Mouse (Mus musculus): ENCODE measurements around the gene Arid3a. TPM values are rescaled to one million over a fixed set of nuclear protein-coding genes. Genes with fewer than 3 reads are reported as not detected.
"Not testable (repeated sequence)": the region's sequence is repeated elsewhere in the genome, so short reads cannot be mapped to it uniquely, and the experiment has no call there.

Gene Arid3a
- total and polyA plus RNA-seq, 2 experiments: 0.37 to 0.69 TPM

DNA sequence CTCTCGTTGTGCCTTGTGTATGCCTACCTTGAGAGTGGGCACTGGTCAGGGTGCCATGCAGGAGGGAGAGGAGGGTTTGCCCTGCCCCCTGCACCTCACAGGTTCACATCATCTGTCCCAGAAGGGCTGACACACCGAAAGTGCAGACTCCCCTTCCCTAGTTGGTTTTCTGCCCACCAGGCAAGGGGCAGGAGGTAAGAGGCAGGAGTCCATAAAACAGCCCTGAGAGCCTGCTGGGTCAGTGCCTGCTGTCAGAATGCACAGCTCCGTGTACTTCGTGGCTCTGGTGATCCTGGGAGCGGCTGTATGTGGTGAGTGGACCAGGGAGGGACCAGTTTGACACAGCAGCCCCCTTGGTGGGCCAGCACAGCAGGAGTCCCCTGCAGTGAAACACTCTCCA lies 36.2 kb upstream of the Arid3a start, which contains the start of gene Cfd:
Gene Cfd (plus strand): TSS at position 184 of the 400 bp plus-strand sequence.
- Histone ChIP-seq H3K27ac (replicated peaks; ENCODE audit: insufficient read depth, low read depth, low read length) (no peak within 1 kb of the TSS), H3K79me2 (ENCODE audit: control insufficient read depth, insufficient read depth, low read length) (no peaks in the 10 kb centered on the region), H3K9ac (ENCODE audit: low read depth, low read length) (no peak within 1 kb of the TSS), H3K4me3 (ENCODE audit: insufficient read depth, low read depth, low read length) (no peak within 1 kb of the TSS), H3K27me3 (ENCODE audit: control insufficient read depth, insufficient read depth, low read length) (no peaks in the 10 kb centered on the region), H3K4me1 (ENCODE audit: control insufficient read depth, insufficient read depth, low read length) (peaks cover 9% of the 10 kb centered on the region), H3K36me3 (ENCODE audit: control insufficient read depth, insufficient read depth, low read length) (no peaks in the 10 kb centered on the region)
- no peak for DNase-seq (ENCODE audit: extremely low read depth, low read depth, low spot score)
- 59% methylated on average over 5 of the region's 5 CpGs for WGBS
- TF ChIP-seq CTCF (IDR thresholded peaks at IDR 0.05; ENCODE audit: low read depth, low read length) (no peak), POLR2A (IDR thresholded peaks at IDR 0.05; ENCODE audit: extremely low read depth, insufficient read depth, low read length) (no peak)

DNA sequence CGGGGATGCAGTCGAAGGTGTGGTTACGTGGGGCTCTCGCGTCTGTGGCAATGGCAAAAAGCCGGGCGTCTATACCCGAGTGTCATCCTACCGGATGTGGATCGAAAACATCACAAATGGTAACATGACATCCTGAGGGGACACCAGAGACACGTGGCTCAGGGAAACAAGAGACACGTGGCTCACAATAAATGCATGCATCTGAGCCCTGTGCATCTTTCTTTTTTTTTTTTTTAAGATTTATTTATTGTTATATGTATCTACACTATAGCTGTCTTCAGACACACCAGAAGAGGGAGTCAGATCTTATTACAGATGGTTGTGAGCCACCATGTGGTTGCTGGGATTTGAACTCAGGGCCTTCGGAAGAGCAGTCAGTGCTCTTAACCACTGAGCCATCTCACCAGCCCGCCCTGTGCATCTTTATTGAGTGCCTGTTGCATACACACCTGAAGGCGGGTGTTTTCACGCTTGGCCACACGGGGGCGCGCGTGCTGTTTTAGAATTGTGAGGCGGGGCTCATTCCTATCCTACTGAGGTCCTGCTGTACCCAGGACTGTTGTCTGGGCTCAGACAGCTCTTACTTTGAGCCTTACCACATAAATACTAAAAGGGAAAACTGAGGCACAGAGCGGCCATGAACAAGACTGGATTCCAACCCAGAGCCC lies 34.3 kb upstream of the Arid3a start:
- TF ChIP-seq CTCF (IDR thresholded peaks at IDR 0.05; ENCODE audit: low read depth, low read length): peak; percentile 91
- H3K79me2 ChIP-seq (ENCODE audit: control insufficient read depth, insufficient read depth, low read length); H3K4me3 ChIP-seq (ENCODE audit: insufficient read depth, low read depth, low read length); H3K27ac ChIP-seq (replicated peaks; ENCODE audit: insufficient read depth, low read depth, low read length); H3K27me3 ChIP-seq (ENCODE audit: control insufficient read depth, insufficient read depth, low read length); H3K36me3 ChIP-seq (ENCODE audit: control insufficient read depth, insufficient read depth, low read length); H3K4me1 ChIP-seq (ENCODE audit: control insufficient read depth, insufficient read depth, low read length); H3K9ac ChIP-seq (ENCODE audit: low read depth, low read length): not testable (repeated sequence)
- 41% methylated on average over 22 of the region's 22 CpGs for WGBS
- DNase-seq (ENCODE audit: extremely low read depth, low read depth, low spot score): peak; percentile 38

DNA sequence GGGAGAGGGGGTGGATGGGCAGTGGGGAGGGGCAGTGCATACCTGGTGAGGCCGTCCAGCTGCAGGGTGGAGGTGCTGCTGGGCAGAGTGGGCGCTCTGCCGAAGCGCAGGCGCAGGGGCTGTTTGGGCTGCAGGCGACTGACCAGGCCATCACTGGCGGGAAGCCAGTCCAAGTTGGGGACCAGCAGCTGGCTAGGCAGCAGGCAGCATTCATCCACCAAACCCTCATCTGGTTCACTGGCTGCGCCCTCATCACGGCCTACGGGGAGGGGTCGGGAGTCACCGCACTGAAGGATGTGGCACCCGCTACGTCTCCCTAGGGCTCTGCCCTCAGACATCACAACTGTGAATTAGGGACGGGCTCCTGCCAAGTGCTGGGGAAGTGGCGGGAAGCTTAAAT lies 30.5 kb upstream of the Arid3a start:
- DNase-seq (ENCODE audit: extremely low read depth, low read depth, low spot score): no peak
- Histone ChIP-seq H3K36me3 (ENCODE audit: control insufficient read depth, insufficient read depth, low read length) (no peaks in the 10 kb centered on the region), H3K27me3 (ENCODE audit: control insufficient read depth, insufficient read depth, low read length) (no peaks in the 10 kb centered on the region), H3K4me3 (ENCODE audit: insufficient read depth, low read depth, low read length) (no peak overlapping the region), H3K4me1 (ENCODE audit: control insufficient read depth, insufficient read depth, low read length) (peaks cover 13% of the 10 kb centered on the region), H3K79me2 (ENCODE audit: control insufficient read depth, insufficient read depth, low read length) (peaks cover 3% of the 10 kb centered on the region; the same call in 1 of the 2 replicates), H3K27ac (replicated peaks; ENCODE audit: insufficient read depth, low read depth, low read length) (no peak overlapping the region), H3K9ac (ENCODE audit: low read depth, low read length) (no peak overlapping the region)
- 93% methylated on average over 16 of the region's 16 CpGs for WGBS
- TF ChIP-seq CTCF (IDR thresholded peaks at IDR 0.05; ENCODE audit: low read depth, low read length): no peak
- no peak for TF ChIP-seq POLR2A (IDR thresholded peaks at IDR 0.05; ENCODE audit: extremely low read depth, insufficient read depth, low read length)

DNA sequence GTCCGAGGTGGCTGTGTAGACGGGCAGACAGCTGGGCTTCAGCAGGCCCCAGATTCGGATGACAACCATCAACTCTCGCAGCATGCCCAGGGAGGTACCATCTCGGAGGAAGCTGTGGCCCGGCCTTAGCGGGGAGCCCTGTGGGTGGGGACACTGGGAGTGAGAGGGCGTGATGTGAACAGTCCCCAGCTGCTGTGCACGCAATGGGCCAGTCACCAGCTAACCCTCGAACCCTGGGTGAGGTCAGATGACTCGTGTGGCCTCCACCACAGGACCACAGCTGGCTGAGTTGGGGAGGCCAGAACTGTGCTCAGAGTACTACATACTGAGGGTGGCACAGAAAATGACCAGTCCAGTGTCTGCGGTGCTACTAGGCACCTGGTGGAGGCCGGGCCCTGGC lies 30.0 kb upstream of the Arid3a start:
- H3K4me1 ChIP-seq (ENCODE audit: control insufficient read depth, insufficient read depth, low read length): peaks cover 13% of the 10 kb centered on the region
- WGBS: 52% methylated on average over 13 of the region's 13 CpGs
- TF ChIP-seq CTCF (IDR thresholded peaks at IDR 0.05; ENCODE audit: low read depth, low read length): no peak
- no peak for TF ChIP-seq POLR2A (IDR thresholded peaks at IDR 0.05; ENCODE audit: extremely low read depth, insufficient read depth, low read length)
- H3K27me3 ChIP-seq (ENCODE audit: control insufficient read depth, insufficient read depth, low read length): no peaks in the 10 kb centered on the region
- H3K36me3 ChIP-seq (ENCODE audit: control insufficient read depth, insufficient read depth, low read length): no peaks in the 10 kb centered on the region
- no peak for DNase-seq (ENCODE audit: extremely low read depth, low read depth, low spot score)
- peak overlapping the region; percentile 16; the same call in 1 of the 2 replicates for H3K9ac ChIP-seq (ENCODE audit: low read depth, low read length)
- H3K79me2 ChIP-seq (ENCODE audit: control insufficient read depth, insufficient read depth, low read length): peaks cover 3% of the 10 kb centered on the region; the same call in 1 of the 2 replicates
- peak overlapping the region; percentile 69 for H3K27ac ChIP-seq (replicated peaks; ENCODE audit: insufficient read depth, low read depth, low read length)
- no peak overlapping the region for H3K4me3 ChIP-seq (ENCODE audit: insufficient read depth, low read depth, low read length)

DNA sequence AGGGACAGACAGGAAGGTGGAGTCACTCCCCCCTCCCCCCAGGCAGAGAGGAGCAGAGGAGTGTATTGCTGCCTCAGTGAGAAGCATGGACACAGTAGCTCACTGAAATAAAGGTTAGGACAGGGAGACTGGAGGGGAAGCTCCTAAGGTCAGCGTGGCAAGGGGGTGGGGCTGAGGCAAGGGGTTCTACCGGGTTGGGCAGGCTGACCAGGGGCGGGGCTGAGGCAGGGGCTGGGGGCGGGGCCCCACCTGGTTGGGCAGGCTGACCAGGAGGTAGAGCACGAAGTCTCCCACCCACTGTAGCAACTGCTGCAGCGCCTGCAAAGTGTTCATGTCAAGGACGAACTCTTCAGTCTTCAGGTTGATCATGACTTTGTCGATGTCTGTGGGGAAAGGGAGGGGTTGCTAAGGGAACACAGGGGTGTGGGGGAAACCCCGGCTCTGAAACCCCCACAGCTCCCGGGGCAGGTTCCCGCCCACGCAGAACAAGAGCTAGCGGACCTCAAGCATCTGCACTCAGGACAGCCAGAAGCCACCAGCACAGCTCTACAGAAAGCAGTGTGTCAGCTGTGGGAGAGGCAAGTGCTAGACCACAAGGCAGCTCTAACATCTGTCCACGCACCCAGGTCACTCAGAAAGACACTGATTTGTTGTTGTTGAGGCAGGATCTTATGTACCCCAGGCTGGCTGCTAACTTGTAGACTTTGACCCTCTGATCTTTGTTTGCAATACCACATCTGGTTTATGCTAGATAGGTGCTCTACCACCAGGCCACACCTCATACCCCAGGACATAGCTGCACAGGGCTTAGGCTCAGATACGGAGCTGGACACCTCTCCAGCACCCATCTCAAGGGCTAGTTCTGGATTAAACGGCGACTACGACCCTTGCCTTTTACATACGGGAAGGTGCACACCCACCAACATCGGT lies 29.3 kb upstream of the Arid3a start:
- Histone ChIP-seq H3K4me3 (ENCODE audit: insufficient read depth, low read depth, low read length) (peak overlapping the region; percentile 53), H3K36me3 (ENCODE audit: control insufficient read depth, insufficient read depth, low read length) (no peaks in the 10 kb centered on the region), H3K27ac (replicated peaks; ENCODE audit: insufficient read depth, low read depth, low read length) (peak overlapping the region; percentile 76), H3K27me3 (ENCODE audit: control insufficient read depth, insufficient read depth, low read length) (no peaks in the 10 kb centered on the region), H3K79me2 (ENCODE audit: control insufficient read depth, insufficient read depth, low read length) (peaks cover 3% of the 10 kb centered on the region; the same call in 1 of the 2 replicates), H3K4me1 (ENCODE audit: control insufficient read depth, insufficient read depth, low read length) (peaks cover 13% of the 10 kb centered on the region), H3K9ac (ENCODE audit: low read depth, low read length) (peak overlapping the region; percentile 66)
- 25% methylated on average over 20 of the region's 20 CpGs for WGBS
- TF ChIP-seq CTCF (IDR thresholded peaks at IDR 0.05; ENCODE audit: low read depth, low read length) (no peak), POLR2A (IDR thresholded peaks at IDR 0.05; ENCODE audit: extremely low read depth, insufficient read depth, low read length) (no peak)
- DNase-seq (ENCODE audit: extremely low read depth, low read depth, low spot score): peak; percentile 82

Data from liver, adult 2 months (tissue).